Mouse (Mus musculus) embryonic facial prominence, embryonic 14.5 days (tissue): ENCODE measurements around the gene Kansl1. TPM values are rescaled to one million over a fixed set of nuclear protein-coding genes. Genes with fewer than 3 reads are reported as not detected.
A peak's percentile ranks its signal among the peaks of the same experiment; 100 is the strongest.

ENCODE experiments used
- ATAC-seq: fragments of 200-750 bp; cut with Nextera tagmentation; 2 replicates; pipeline ENCODE4 v1.8.0; 2017; ENCODE audit warnings: low read depth, moderate number of reproducible peaks, moderate TSS enrichment
- DNase-seq: peaks from one replicate; pipeline ENCODE4 v3.0.0-alpha.2; 2015; ENCODE audit warnings: low spot score
- H3K27ac ChIP-seq: fragments of 300-500 bp; sonication (generic); replicated peaks from 2 replicates; pipeline ENCODE4 v1.5.1; 2014; ENCODE audit warnings: low read depth, mild to moderate bottlenecking, low read length, moderate library complexity
- H3K27me3 ChIP-seq: fragments of 300-500 bp; sonication (generic); replicated peaks from 2 replicates; pipeline ENCODE4 v1.6.1; 2014; ENCODE audit warnings: low read length; ENCODE audit not compliant: control insufficient read depth, insufficient read depth
- H3K36me3 ChIP-seq: fragments of 300-500 bp; sonication (generic); 2 replicates; pipeline ENCODE4 v1.6.1; 2014; ENCODE audit warnings: low read length, mixed read lengths; ENCODE audit not compliant: control insufficient read depth, insufficient read depth
- H3K4me1 ChIP-seq: fragments of 300-500 bp; sonication (generic); 2 replicates; pipeline ENCODE4 v1.6.1; 2014; ENCODE audit warnings: antibody characterized with exemption, low read length; ENCODE audit not compliant: control insufficient read depth, insufficient read depth
- H3K4me2 ChIP-seq: fragments of 300-500 bp; sonication (generic); 2 replicates; pipeline ENCODE4 v1.6.1; 2014; ENCODE audit warnings: low read depth, mild to moderate bottlenecking, low read length, moderate library complexity, mixed read lengths
- H3K4me3 ChIP-seq: fragments of 300-500 bp; sonication (generic); 2 replicates; pipeline ENCODE4 v1.5.1; 2014; ENCODE audit warnings: low read depth, mild to moderate bottlenecking, low read length
- H3K9ac ChIP-seq: fragments of 300-500 bp; sonication (generic); 2 replicates; pipeline ENCODE4 v1.6.1; 2014; ENCODE audit warnings: low read depth, mild to moderate bottlenecking, low read length, moderate library complexity, mixed read lengths
- H3K9me3 ChIP-seq: fragments of 300-500 bp; sonication (generic); 2 replicates; pipeline ENCODE4 v1.6.1; 2016; ENCODE audit warnings: low read length; ENCODE audit not compliant: control insufficient read depth
- WGBS: fragments of 180-500 bp; shearing (Covaris S2); extraction: QIAGEN DNeasy Blood & Tissue Kit; methylation state at CpG from one replicate; pipeline ENCODE4 v1.1.7; 2014; 5-methylcytosine and 5-hydroxymethylcytosine counted together
- polyA plus RNA-seq: library from polyadenylated mRNA; unstranded; fragments of >200 nt; fragmentation: Nextera tagmentation; extraction: Ambion mirVana; gene quantifications from 2 replicates; pipeline ENCODE4 v1.2.1, GENCODE M21; 2014

Kansl1 gene
- polyA plus RNA-seq, 1 experiment from 2014 or later: 26.0 TPM

DNA sequence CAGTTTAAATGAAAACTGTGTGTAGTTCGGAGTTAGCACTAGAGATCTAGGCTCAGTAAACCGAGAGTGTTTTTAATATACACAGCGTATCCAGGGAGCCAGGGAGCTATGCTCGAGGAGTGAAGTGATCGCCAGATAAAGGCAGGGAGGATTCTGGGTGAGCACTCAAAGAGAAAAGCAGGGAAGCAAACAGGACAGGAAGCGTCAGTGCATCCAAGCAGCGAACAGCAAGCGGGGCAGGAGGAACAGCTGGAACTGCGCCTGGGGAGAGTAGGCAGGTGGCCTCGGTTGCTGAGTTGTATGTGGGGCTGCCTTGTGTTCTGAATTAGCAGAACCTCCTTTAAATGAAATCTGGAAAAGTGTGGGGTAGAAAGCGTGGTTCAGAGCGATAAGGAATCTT, 166.0 kb downstream of the Kansl1 start:
- H3K4me2 ChIP-seq: peak overlapping the region; percentile 34
- H3K36me3 ChIP-seq: no peaks in the 10 kb centered on the region
- H3K27me3 ChIP-seq: no peaks in the 10 kb centered on the region
- no peak overlapping the region for H3K27ac ChIP-seq
- ATAC-seq (peak; percentile 56; the same call in 1 of the 2 replicates), DNase-seq (peak; percentile 56)
- 31% methylated on average over 12 of the region's 12 CpGs for WGBS
- no peaks in the 10 kb centered on the region for H3K9me3 ChIP-seq
- H3K4me3 ChIP-seq: no peak overlapping the region
- peaks cover 8% of the 10 kb centered on the region; the same call in 1 of the 2 replicates for H3K4me1 ChIP-seq
- no peak overlapping the region for H3K9ac ChIP-seq

DNA sequence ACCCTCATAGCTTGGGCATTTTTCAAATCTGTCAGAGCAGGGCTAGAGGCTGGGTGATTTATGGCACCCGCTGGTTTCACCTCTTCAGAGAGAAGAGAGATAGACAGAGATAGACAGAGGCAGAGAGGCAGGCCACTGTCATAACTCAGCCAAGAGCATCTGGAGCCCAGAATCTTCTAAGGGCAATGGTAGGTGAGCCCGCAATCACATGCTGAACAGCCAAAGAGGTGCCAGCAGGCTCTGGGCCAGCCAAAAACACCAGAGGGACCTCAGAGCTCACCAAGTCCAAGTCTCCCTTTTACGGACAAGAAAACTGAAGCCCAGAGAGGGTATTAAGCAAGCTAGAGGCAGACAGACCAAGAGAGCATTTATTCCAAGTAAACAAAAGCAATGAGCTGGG, 171.0 kb downstream of the Kansl1 start:
- no peaks in the 10 kb centered on the region for H3K36me3 ChIP-seq
- H3K27me3 ChIP-seq: no peaks in the 10 kb centered on the region
- H3K9ac ChIP-seq: no peak overlapping the region
- no peak for DNase-seq
- peaks cover 4% of the 10 kb centered on the region; the same call in 1 of the 2 replicates for H3K4me1 ChIP-seq
- ATAC-seq: no peak
- 90% methylated on average over 3 of the region's 3 CpGs for WGBS
- H3K27ac ChIP-seq: no peak overlapping the region
- no peak overlapping the region for H3K4me2 ChIP-seq
- no peaks in the 10 kb centered on the region for H3K9me3 ChIP-seq
- H3K4me3 ChIP-seq: no peak overlapping the region

DNA sequence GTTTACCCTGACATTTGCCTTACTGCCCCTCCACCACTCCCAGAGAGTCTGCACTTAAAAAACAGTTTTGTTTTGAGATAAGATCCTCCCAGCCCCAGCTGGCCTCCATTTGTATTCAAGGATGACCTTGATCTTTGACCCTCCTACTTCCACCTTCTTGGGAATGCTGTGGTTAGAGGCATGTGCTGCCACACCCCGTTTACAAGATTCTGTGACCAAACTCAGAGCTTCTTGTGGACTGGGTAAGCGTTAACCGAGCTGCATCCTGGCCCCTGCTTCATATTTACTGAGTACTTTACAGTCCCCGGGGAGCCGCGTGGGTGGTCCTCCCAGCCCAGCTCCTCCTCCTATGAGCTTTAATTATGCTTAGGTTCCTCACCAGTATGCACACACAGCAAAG, 173.0 kb downstream of the Kansl1 start:
- no peaks in the 10 kb centered on the region for H3K4me1 ChIP-seq
- H3K36me3 ChIP-seq: no peaks in the 10 kb centered on the region
- WGBS: 30% methylated on average over 6 of the region's 6 CpGs
- ATAC-seq: no peak
- H3K27me3 ChIP-seq: no peaks in the 10 kb centered on the region
- no peak overlapping the region for H3K9ac ChIP-seq
- no peak overlapping the region for H3K27ac ChIP-seq
- no peak overlapping the region for H3K4me3 ChIP-seq
- no peak for DNase-seq
- no peak overlapping the region for H3K4me2 ChIP-seq
- H3K9me3 ChIP-seq: no peaks in the 10 kb centered on the region

DNA sequence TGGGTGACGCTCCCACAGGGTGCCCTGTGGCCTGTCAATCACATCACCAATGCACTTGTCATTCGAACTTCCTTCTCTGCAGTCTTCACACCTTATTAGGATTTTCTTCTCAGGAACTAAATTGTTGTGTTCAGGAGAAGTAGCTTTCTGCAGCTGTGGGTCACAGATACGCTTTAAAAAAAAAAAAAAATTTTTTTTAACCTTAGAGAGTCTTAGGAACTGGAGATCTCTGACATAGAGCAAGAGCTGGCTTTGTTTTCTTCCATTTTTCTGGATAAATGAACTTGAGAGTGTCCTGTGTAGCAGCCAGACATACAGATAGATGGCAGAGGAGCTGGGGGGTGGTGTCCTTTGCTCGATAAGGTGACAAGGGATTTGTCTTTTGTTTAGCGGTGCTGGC, 173.5 kb downstream of the Kansl1 start:
- Histone ChIP-seq H3K4me3 (no peak overlapping the region), H3K9me3 (no peaks in the 10 kb centered on the region), H3K4me1 (no peaks in the 10 kb centered on the region), H3K27ac (no peak overlapping the region), H3K27me3 (no peaks in the 10 kb centered on the region), H3K36me3 (no peaks in the 10 kb centered on the region), H3K9ac (no peak overlapping the region), H3K4me2 (no peak overlapping the region)
- WGBS: 58% methylated on average over 5 of the region's 5 CpGs
- ATAC-seq: no peak
- no peak for DNase-seq

DNA sequence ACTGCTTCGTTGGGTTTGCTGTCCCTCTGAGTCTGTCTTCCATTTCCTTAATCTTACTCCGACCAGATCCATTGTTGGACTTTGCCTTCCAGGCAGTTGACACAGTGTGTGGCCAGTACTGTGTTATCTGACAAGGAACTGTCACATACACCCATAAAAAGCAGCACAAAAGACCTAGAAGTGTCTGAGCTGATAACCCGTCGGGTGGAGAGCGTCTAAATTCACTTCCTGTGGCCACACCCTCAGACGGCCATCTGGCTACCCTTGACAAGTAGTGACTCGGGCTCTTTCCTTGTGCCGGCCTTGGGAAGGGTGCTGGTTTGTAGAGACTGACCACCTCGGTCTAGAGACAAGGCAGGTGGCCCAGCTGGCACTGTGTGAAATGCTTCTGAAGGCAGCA, 175.4 kb downstream of the Kansl1 start:
- Histone ChIP-seq H3K36me3 (no peaks in the 10 kb centered on the region), H3K27ac (no peak overlapping the region), H3K27me3 (no peaks in the 10 kb centered on the region), H3K4me3 (no peak overlapping the region), H3K4me2 (no peak overlapping the region), H3K9ac (no peak overlapping the region), H3K9me3 (no peaks in the 10 kb centered on the region), H3K4me1 (peaks cover 4% of the 10 kb centered on the region; the same call in 1 of the 2 replicates)
- ATAC-seq (no peak), DNase-seq (no peak)
- WGBS: 84% methylated on average over 9 of the region's 9 CpGs

DNA sequence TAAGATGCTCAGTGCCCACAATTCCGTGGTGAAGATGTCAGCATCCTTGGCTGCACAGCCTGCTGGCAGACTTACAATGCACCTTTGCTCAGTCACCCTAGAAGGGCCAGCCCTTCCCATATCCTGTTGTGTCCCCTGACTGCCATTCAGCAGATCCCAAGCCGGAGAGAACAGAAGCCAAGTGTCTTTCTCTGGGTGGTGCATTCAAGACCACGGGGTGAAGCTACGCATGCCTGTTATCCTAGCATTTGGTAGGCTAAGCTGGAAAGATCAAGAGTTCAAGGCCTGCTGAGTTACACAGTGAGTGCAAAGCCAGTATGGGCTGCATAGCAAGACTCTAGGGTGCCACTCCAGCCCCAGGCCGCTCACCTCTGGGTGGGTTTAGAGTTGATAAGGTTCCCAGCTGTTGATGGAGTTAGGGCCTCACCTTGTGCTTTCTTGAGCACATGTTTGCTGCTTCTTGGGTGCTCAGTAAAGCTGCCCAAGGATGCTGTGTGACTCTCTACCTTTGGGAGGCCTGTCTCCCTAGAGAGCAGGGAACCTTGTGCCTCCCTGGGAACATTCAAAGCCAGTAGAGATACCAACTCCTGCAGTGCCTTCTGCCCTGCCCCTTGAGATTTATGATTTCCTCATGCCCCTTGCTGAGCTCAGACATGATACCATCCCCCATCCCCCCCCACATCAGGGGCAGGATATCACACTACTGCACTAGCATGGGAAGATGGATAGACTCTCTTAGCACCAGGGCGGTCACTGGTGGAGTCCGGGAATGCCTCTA, 176.0 kb downstream of the Kansl1 start:
- no peak overlapping the region for H3K27ac ChIP-seq
- ATAC-seq: no peak
- no peak for DNase-seq
- no peaks in the 10 kb centered on the region for H3K9me3 ChIP-seq
- no peaks in the 10 kb centered on the region for H3K27me3 ChIP-seq
- no peak overlapping the region for H3K9ac ChIP-seq
- H3K4me2 ChIP-seq: no peak overlapping the region
- no peaks in the 10 kb centered on the region for H3K36me3 ChIP-seq
- WGBS: 89% methylated on average over 7 of the region's 7 CpGs
- H3K4me3 ChIP-seq: no peak overlapping the region
- peaks cover 4% of the 10 kb centered on the region; the same call in 1 of the 2 replicates for H3K4me1 ChIP-seq

DNA sequence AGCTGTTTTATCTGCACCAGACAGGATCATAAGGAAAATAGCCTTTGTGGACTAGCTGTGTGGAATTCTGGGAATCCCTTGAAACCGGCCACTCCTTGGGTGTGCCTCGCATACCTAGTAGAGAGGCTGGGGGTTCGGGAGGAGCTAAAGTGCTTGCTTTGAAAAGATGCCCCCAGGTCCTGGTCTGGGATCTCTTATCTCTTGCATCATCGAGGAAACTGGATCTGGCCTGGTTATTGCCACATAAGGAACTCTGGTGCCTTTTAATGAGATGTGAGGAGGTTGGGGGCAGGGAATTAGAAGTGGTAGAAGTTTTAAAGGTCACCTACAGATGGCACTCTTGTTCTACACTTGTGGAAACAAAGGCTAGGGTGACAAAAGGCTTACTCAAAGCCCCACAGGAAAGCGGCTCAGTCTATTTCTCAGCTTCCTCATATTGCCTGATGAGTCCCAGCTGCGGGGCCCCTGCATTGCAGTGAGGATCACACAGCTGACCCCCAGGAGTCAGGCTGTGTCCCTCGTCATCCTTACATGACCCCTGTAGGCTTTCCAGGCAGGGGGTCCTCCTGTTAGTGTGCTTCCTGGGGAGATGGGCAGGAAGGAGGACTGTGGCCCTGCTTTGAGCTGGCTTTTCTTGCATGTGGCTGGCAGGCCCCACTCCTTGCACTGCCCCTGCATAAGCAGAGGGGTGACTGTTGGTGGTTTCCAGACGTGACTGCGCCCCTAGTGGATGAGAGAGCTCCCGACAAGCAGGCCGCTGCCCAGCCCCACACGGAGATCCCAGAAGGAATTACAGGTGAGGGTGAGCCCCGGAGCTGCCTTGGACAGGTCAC, 179.2 kb downstream of the Kansl1 start:
- H3K4me1 ChIP-seq: peaks cover 4% of the 10 kb centered on the region; the same call in 1 of the 2 replicates
- peak; percentile 78 for DNase-seq
- peak; percentile 80 for ATAC-seq
- WGBS: 11% methylated on average over 13 of the region's 13 CpGs
- no peaks in the 10 kb centered on the region for H3K27me3 ChIP-seq
- H3K27ac ChIP-seq: peak overlapping the region; percentile 76
- H3K9ac ChIP-seq: 0 out of 2 replicates have a peak overlapping the region, but pooled peaks have one; percentile 44
- H3K36me3 ChIP-seq: no peaks in the 10 kb centered on the region
- H3K9me3 ChIP-seq: no peaks in the 10 kb centered on the region
- H3K4me2 ChIP-seq: no peak overlapping the region
- H3K4me3 ChIP-seq: no peak overlapping the region

DNA sequence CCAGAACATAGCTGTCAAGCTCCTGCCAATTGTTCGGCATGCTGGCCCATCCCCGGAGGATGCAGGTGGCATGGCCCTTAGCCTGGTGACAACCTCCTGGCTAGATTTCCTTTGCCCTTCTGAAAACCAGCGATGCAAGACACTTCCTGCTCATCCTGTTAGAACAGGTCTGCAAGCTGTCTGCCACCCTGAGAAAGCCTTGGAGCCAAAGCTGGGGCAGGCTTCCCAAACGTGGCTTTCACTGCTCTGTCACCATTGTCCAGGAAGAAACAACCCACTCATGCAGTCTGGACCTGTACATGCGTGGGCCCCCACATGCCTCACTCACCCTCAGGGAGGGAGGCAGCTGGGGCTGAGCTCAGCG, 179.8 kb downstream of the Kansl1 start:
- no peaks in the 10 kb centered on the region for H3K36me3 ChIP-seq
- H3K9me3 ChIP-seq: no peaks in the 10 kb centered on the region
- H3K4me3 ChIP-seq: no peak overlapping the region
- H3K4me1 ChIP-seq: peaks cover 4% of the 10 kb centered on the region; the same call in 1 of the 2 replicates
- 0 out of 2 replicates have a peak, but pooled peaks have one; percentile 6 for ATAC-seq
- DNase-seq: peak; percentile 39
- 33% methylated on average over 6 of the region's 6 CpGs for WGBS
- H3K27ac ChIP-seq: peak overlapping the region; percentile 49; the same call in 1 of the 2 replicates
- H3K27me3 ChIP-seq: no peaks in the 10 kb centered on the region
- no peak overlapping the region for H3K4me2 ChIP-seq
- H3K9ac ChIP-seq: no peak overlapping the region
